Mouse (Mus musculus) embryonic facial prominence, embryonic 11.5 days (tissue): ENCODE results near the gene Sipa1l1. TPM values are rescaled to one million over a fixed set of nuclear protein-coding genes. Genes with fewer than 3 reads are reported as not detected.
A peak's percentile ranks its signal among the peaks of the same experiment; 100 is the strongest.
"Not testable (repeated sequence)": the region's sequence is repeated elsewhere in the genome, so short reads cannot be mapped to it uniquely, and the experiment has no call there.

Experiments used
- ATAC-seq: fragments of 200-750 bp; cut with Nextera tagmentation; replicated peaks from 2 replicates; pipeline ENCODE4 v1.8.0; 2017; ENCODE audit warnings: low read depth; ENCODE audit not compliant: insufficient number of reproducible peaks, low FRiP score, low TSS enrichment
- DNase-seq: peaks from one replicate; pipeline ENCODE4 v3.0.0-alpha.2; 2015; ENCODE audit warnings: low spot score
- H3K27ac ChIP-seq: fragments of 300-500 bp; sonication (generic); replicated peaks from 2 replicates; pipeline ENCODE4 v1.5.1; 2014; ENCODE audit warnings: mild to moderate bottlenecking, low read depth, low read length, control low read depth
- H3K27me3 ChIP-seq: fragments of 300-500 bp; sonication (generic); 2 replicates; pipeline ENCODE4 v1.6.1; 2014; ENCODE audit warnings: mild to moderate bottlenecking, low read length, moderate library complexity, mixed read lengths; ENCODE audit not compliant: control insufficient read depth, insufficient read depth
- H3K36me3 ChIP-seq: fragments of 300-500 bp; sonication (generic); replicated peaks from 2 replicates; pipeline ENCODE4 v1.6.1; 2014; ENCODE audit warnings: low read depth, mild to moderate bottlenecking, low read length, moderate library complexity, mixed read lengths; ENCODE audit not compliant: control insufficient read depth, insufficient read depth
- H3K4me1 ChIP-seq: fragments of 300-500 bp; sonication (generic); 2 replicates; pipeline ENCODE4 v1.6.1; 2014; ENCODE audit warnings: low read length, mixed read lengths; ENCODE audit not compliant: control insufficient read depth, insufficient read depth
- H3K4me2 ChIP-seq: fragments of 300-500 bp; sonication (generic); 2 replicates; pipeline ENCODE4 v1.6.1; 2014; ENCODE audit warnings: low read depth, mild to moderate bottlenecking, control low read depth, low read length, moderate library complexity
- H3K4me3 ChIP-seq: fragments of 300-500 bp; sonication (generic); 2 replicates; pipeline ENCODE4 v1.5.1; 2014; ENCODE audit warnings: low read depth, low read length, control low read depth
- H3K9ac ChIP-seq: fragments of 300-500 bp; sonication (generic); replicated peaks from 2 replicates; pipeline ENCODE4 v1.6.1; 2014; ENCODE audit warnings: mild to moderate bottlenecking, control low read depth, low read length
- H3K9me3 ChIP-seq: fragments of 300-500 bp; sonication (generic); replicated peaks from 2 replicates; pipeline ENCODE4 v1.6.1; 2016; ENCODE audit warnings: mild to moderate bottlenecking, low read length, inconsistent platforms, mixed read lengths; ENCODE audit not compliant: control insufficient read depth
- WGBS: fragments of 180-500 bp; shearing (Covaris S2); extraction: QIAGEN DNeasy Blood & Tissue Kit; methylation state at CpG from one replicate; pipeline ENCODE4 v1.1.7; 2014; 5-methylcytosine and 5-hydroxymethylcytosine counted together
- polyA plus RNA-seq: library from polyadenylated mRNA; unstranded; fragments of >200 nt; fragmentation: Nextera tagmentation; extraction: Ambion mirVana; gene quantifications from 2 replicates; pipeline ENCODE4 v1.2.1, GENCODE M21; 2014

Sipa1l1 gene
- polyA plus RNA-seq, 1 experiment from 2014 or later = 26.8 TPM

GRCm38 (mm10) chr12:82479393-82479792, 310.3 kb downstream of the Sipa1l1 start:
- Histone ChIP-seq H3K9me3 (no peaks in the 10 kb centered on the region), H3K4me2 (no peak overlapping the region), H3K36me3 (no peaks in the 10 kb centered on the region), H3K4me1 (peaks cover 2% of the 10 kb centered on the region), H3K27me3 (no peaks in the 10 kb centered on the region), H3K4me3 (no peak overlapping the region), H3K9ac (no peak overlapping the region), H3K27ac (no peak overlapping the region)
- peak; percentile 12 for DNase-seq
- ATAC-seq = no peak
- WGBS = 33% methylated on average over 3 of the region's 3 CpGs

GRCm38 (mm10) chr12:82480425-82480824, 311.3 kb downstream of the Sipa1l1 start:
- not testable (repeated sequence) for H3K9ac ChIP-seq, H3K4me1 ChIP-seq, H3K4me2 ChIP-seq, H3K27ac ChIP-seq, H3K9me3 ChIP-seq, H3K27me3 ChIP-seq, H3K4me3 ChIP-seq, H3K36me3 ChIP-seq, ATAC-seq, DNase-seq
- 68% methylated on average over 4 of the region's 5 CpGs for WGBS

- no peaks in the 10 kb centered on the region for H3K36me3 ChIP-seq
- DNase-seq = no peak
- no peak overlapping the region for H3K4me2 ChIP-seq
- no peak overlapping the region for H3K4me3 ChIP-seq
- no peak for ATAC-seq
- no peaks in the 10 kb centered on the region for H3K9me3 ChIP-seq
- no peaks in the 10 kb centered on the region for H3K4me1 ChIP-seq
- 67% methylated on average over 2 of the region's 2 CpGs for WGBS
- no peak overlapping the region for H3K27ac ChIP-seq
- H3K27me3 ChIP-seq = no peaks in the 10 kb centered on the region
- no peak overlapping the region for H3K9ac ChIP-seq
Observed at GRCm38 (mm10) chr12:82485466-82485865, 316.3 kb downstream of the Sipa1l1 start.

- 42% methylated on average over 6 of the region's 6 CpGs for WGBS
- DNase-seq (peak; percentile 30), ATAC-seq (no peak)
- Histone ChIP-seq H3K9me3 (no peaks in the 10 kb centered on the region), H3K36me3 (no peaks in the 10 kb centered on the region), H3K27ac (no peak overlapping the region), H3K9ac (no peak overlapping the region), H3K4me2 (no peak overlapping the region), H3K4me1 (no peaks in the 10 kb centered on the region), H3K4me3 (no peak overlapping the region), H3K27me3 (no peaks in the 10 kb centered on the region)
Observed at GRCm38 (mm10) chr12:82486829-82487560, 317.9 kb downstream of the Sipa1l1 start.

DNA sequence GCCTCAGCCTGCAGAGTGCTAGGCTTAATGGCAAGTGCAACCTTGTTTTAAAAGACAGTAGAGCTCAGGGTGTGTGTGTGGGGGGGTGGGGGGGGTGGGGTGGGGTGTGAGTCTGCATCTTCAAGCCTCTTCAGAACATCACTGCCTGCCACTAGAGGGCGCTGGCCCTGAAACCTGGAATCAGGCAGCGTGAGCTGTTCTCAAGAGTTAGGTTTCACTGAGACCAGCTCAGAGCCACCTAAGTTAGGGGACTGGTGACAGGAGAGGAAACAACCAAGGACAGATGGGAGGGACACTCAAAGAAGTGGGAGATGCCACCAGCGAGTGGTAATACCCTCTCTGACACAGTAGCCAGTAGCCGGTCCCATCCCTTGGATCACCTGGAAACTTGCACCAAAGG, 320.0 kb downstream of the Sipa1l1 start:
- no peak overlapping the region for H3K9ac ChIP-seq
- no peaks in the 10 kb centered on the region for H3K27me3 ChIP-seq
- H3K36me3 ChIP-seq = no peaks in the 10 kb centered on the region
- H3K4me2 ChIP-seq = no peak overlapping the region
- WGBS = 57% methylated on average over 4 of the region's 4 CpGs
- no peak overlapping the region for H3K4me3 ChIP-seq
- H3K4me1 ChIP-seq = no peaks in the 10 kb centered on the region
- H3K27ac ChIP-seq = no peak overlapping the region
- DNase-seq (peak; percentile 50), ATAC-seq (no peak)
- H3K9me3 ChIP-seq = no peaks in the 10 kb centered on the region

GRCm38 (mm10) chr12:82489621-82490020, 320.5 kb downstream of the Sipa1l1 start:
- Histone ChIP-seq H3K27ac (no peak overlapping the region), H3K4me2 (no peak overlapping the region), H3K9ac (no peak overlapping the region), H3K36me3 (no peaks in the 10 kb centered on the region), H3K9me3 (no peaks in the 10 kb centered on the region), H3K4me3 (no peak overlapping the region), H3K27me3 (no peaks in the 10 kb centered on the region), H3K4me1 (no peaks in the 10 kb centered on the region)
- DNase-seq (no peak), ATAC-seq (no peak)
- 80% methylated on average over 7 of the region's 7 CpGs for WGBS

DNA sequence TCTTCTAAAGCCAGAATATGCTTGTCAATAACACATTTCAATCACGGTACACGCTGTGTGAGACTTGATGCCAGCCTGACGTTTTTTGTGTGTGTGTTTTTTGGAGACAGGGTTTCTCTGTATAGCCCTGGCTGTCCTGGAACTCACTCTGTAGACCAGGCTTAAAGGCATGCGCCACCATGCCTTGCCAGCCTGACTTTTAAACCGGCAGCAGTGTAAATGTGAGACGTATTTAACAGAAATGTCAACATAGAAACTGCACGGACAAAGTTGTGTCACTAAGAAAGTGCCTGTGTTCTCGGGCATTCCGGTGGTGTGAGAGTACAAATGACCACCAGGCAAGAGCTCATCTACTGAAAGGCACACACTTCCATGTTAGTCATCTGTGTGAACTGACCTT, 323.3 kb downstream of the Sipa1l1 start:
- Histone ChIP-seq H3K9ac (no peak overlapping the region), H3K4me1 (no peaks in the 10 kb centered on the region), H3K27ac (no peak overlapping the region), H3K4me2 (no peak overlapping the region), H3K36me3 (no peaks in the 10 kb centered on the region), H3K4me3 (no peak overlapping the region), H3K9me3 (no peaks in the 10 kb centered on the region), H3K27me3 (no peaks in the 10 kb centered on the region)
- WGBS = 86% methylated on average over 9 of the region's 9 CpGs
- ATAC-seq = no peak
- no peak for DNase-seq

- not testable (repeated sequence) for H3K36me3 ChIP-seq, H3K27me3 ChIP-seq, H3K27ac ChIP-seq, H3K4me1 ChIP-seq, DNase-seq, H3K9ac ChIP-seq, H3K4me2 ChIP-seq, H3K9me3 ChIP-seq, H3K4me3 ChIP-seq
- 24% methylated on average over 1 of the region's 1 CpGs for WGBS
- ATAC-seq = peak; percentile 62; the same call in 1 of the 2 replicates
Observed at GRCm38 (mm10) chr12:82493260-82493659, 324.1 kb downstream of the Sipa1l1 start.
